Mouse (Mus musculus): ENCODE measurements around the gene Preb.

Gene Preb

GRCm38 (mm10) chr5:30901860-30902259 lies 58.3 kb downstream of the Preb start:
- in situ Hi-C loops (cut with MboI, MseI) = no loop called here
